9 mouse cellular contexts compared by ENCODE assay signal in the genomic region with DNA sequence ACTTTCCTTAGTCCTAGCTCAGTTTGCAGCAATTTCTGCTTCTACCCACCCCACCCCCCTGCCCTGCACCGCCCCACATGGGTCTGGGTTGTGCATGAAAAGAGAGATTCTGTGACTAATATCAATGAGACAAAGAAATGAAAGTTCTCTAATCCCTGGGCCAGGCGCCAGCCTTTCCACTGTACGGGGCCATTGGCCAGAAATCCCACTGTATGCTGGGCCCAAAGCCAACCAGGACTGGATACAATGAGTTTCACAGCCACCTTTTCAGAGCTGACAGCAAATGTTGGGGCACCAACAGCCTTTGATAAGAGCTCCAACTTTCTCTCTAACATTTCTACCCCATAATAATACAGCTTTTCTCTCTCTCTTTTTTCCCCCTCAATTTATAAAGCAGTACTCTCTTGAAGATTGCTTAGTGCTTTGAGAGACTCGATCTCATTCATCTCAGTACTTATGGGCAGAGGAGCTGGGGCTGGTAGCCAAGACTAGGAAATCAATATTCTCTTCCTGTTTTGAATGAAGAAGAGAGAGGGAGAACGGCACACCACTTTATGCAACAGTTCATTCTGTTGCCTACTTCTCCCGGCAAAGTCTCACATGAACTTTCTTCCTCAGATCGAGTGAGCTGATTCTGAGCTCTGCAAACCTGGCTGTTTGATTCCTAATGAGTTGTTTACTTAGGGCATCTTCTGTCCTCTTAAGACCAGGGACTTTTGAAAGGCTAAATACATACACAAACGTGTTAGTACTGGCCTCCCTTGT. TPM values are rescaled to one million over a fixed set of nuclear protein-coding genes. Genes with fewer than 3 reads are reported as not detected.
DNase-seq lines count a peak whose midpoint lies in the region; ATAC-seq and TF ChIP-seq lines count a peak whose summit lies in the region.
"Had no signal": no experiment of that assay in that cellular context is flagged by ENCODE, and none has a peak within 500 bp of the region (broad histone marks: within the 10 kb centered on the region; RNA-seq: fewer than 3 reads in every experiment).

No protein-coding gene starts in this region.

- no peak overlapping the region; the same call in 1 of the 2 replicates for H3K4me3 ChIP-seq in gastrocnemius, adult 2 months
- H3K4me3 ChIP-seq in hindbrain, embryonic 13.5 days, result no peak overlapping the region
- H3K4me3 ChIP-seq in stomach, postnatal 0 days (ENCODE audit: low read depth, low read length), result no peak overlapping the region
- H3K4me3 ChIP-seq: liver, embryonic 13.5 days had no signal

- no peak for TF ChIP-seq CTCF in gastrocnemius, adult 2 months (IDR thresholded peaks at IDR 0.05)
- 0 out of 2 replicates have a peak, but pooled peaks have one; percentile 2 for TF ChIP-seq CTCF in stomach, postnatal 0 days (IDR thresholded peaks at IDR 0.05; ENCODE audit: low read depth)

- H3K27ac ChIP-seq in gastrocnemius, adult 2 months, result peak overlapping the region; percentile 20; the same call in 1 of the 2 replicates
- H3K27ac ChIP-seq in hindbrain, embryonic 13.5 days, result peak overlapping the region; percentile 59
- H3K27ac ChIP-seq in stomach, postnatal 0 days (replicated peaks), result peak overlapping the region; percentile 8; the same call in 1 of the 2 replicates
- H3K27ac ChIP-seq: liver, embryonic 13.5 days had no signal

- TF ChIP-seq EP300 in stomach, postnatal 0 days (optimal IDR thresholded peaks at IDR 0.05), result no peak

- H3K4me2 ChIP-seq in hindbrain, embryonic 13.5 days, result no peak overlapping the region
- H3K4me2 ChIP-seq in stomach, postnatal 0 days (replicated peaks; ENCODE audit: low read depth), result peak overlapping the region; percentile 6; the same call in 1 of the 2 replicates
- H3K4me2 ChIP-seq: liver, embryonic 13.5 days had no signal

- no peaks in the 10 kb centered on the region for H3K36me3 ChIP-seq in hindbrain, embryonic 13.5 days
- no peaks in the 10 kb centered on the region for H3K36me3 ChIP-seq in stomach, postnatal 0 days (ENCODE audit: control insufficient read depth, insufficient read depth, low read length)
- H3K36me3 ChIP-seq: liver, embryonic 13.5 days had no signal

- H3K9me3 ChIP-seq in hindbrain, embryonic 13.5 days, result no peaks in the 10 kb centered on the region
- no peaks in the 10 kb centered on the region for H3K9me3 ChIP-seq in stomach, postnatal 0 days (ENCODE audit: control insufficient read depth, low read length)
- H3K9me3 ChIP-seq: liver, embryonic 13.5 days had no signal

- intact Hi-C loops in gastrocnemius, adult 2 months (cut with DNase I), result no loop called here

- H3K4me1 ChIP-seq in hindbrain, embryonic 13.5 days (replicated peaks), result peaks cover 6% of the 10 kb centered on the region
- no peaks in the 10 kb centered on the region; the same call in 1 of the 2 replicates for H3K4me1 ChIP-seq in stomach, postnatal 0 days (replicated peaks; ENCODE audit: control insufficient read depth, insufficient read depth)
- H3K4me1 ChIP-seq: liver, embryonic 13.5 days had no signal

- 39% methylated on average over 8 of the region's 8 CpGs for WGBS in hindbrain, embryonic 13.5 days
- 8% methylated on average over 8 of the region's 8 CpGs for WGBS in stomach, postnatal 0 days

- peak; percentile 98 for DNase-seq in NIH3T3 (ENCODE audit: low read depth)
- DNase-seq in cerebellum, adult 9-10 months, result peak; percentile 73
- peak; percentile 58 for DNase-seq in gastrocnemius, adult 2 months
- DNase-seq in layer of hippocampus, postnatal 25 days (ENCODE audit: extremely low spot score in 1 of 2, low spot score in 1 of 2), result peak; percentile 34 to 70
- DNase-seq in lung, postnatal 36 days, result peak; percentile 60
- peak; percentile 69 for DNase-seq in stomach, postnatal 0 days (ENCODE audit: low spot score)
- DNase-seq in spleen, adult 18-20 months, result no peak
- DNase-seq: liver, embryonic 13.5 days had no signal

- no peaks in the 10 kb centered on the region for H3K27me3 ChIP-seq in hindbrain, embryonic 13.5 days
- no peaks in the 10 kb centered on the region for H3K27me3 ChIP-seq in stomach, postnatal 0 days (ENCODE audit: control insufficient read depth, insufficient read depth, low read length)
- H3K27me3 ChIP-seq: liver, embryonic 13.5 days had no signal

- peak; percentile 94 for ATAC-seq in hindbrain, embryonic 13.5 days (ENCODE audit: low FRiP score)
- ATAC-seq in stomach, postnatal 0 days (ENCODE audit: low FRiP score, low TSS enrichment), result peak; percentile 70

- no peak overlapping the region for H3K9ac ChIP-seq in hindbrain, embryonic 13.5 days
- H3K9ac ChIP-seq in stomach, postnatal 0 days (ENCODE audit: low read length), result no peak overlapping the region
- H3K9ac ChIP-seq: liver, embryonic 13.5 days had no signal

RNA-seq across cellular contexts. Expression of a gene that starts 9.2 kb away (rescaled TPM):
- 1 to 10 TPM in 1 of 2 experiments, under 1 TPM in 1; 0.59 to 1.6 TPM for total RNA-seq in gastrocnemius, adult 2 months (2021)
- polyA plus RNA-seq in hindbrain, embryonic 13.5 days (2015; fragmentation: Nextera tagmentation; extraction: Ambion mirVana), result 566 and 774 TPM in 2 replicates
- total RNA-seq in layer of hippocampus, postnatal 25 days (2021), result 100 to 1,000 TPM; 253 to 267 TPM
- 157 and 183 TPM in 2 replicates for polyA plus RNA-seq in stomach, postnatal 0 days (2015; fragmentation: Nextera tagmentation; extraction: Ambion mirVana)

Comparison
In these comparisons a context has a peak if more than half of its experiments do, and no peak if none do; other contexts are left out.
1. DNase-seq: peak in NIH3T3 (single experiment), cerebellum, adult 9-10 months (single experiment), gastrocnemius, adult 2 months (single experiment), layer of hippocampus, postnatal 25 days (2 of 2), lung, postnatal 36 days (single experiment) and stomach, postnatal 0 days (single experiment); none in spleen, adult 18-20 months (0 of 2).
2. H3K27ac ChIP-seq: peak in every context shown above with its lines; median percentile 59 in hindbrain, embryonic 13.5 days; 20 in gastrocnemius, adult 2 months; 8 in stomach, postnatal 0 days.
3. RNA of a gene that starts 9.2 kb away (total RNA-seq): 253 to 267 TPM in layer of hippocampus, postnatal 25 days; 0.59 to 1.6 TPM in gastrocnemius, adult 2 months; every median in the first group is over 10 times any median in the second.